Mouse (Mus musculus) midbrain, embryonic 13.5 days (tissue): ENCODE measurements around the gene Olfr1387. TPM values are rescaled to one million over a fixed set of nuclear protein-coding genes. Genes with fewer than 3 reads are reported as not detected.

Source experiments
- polyA plus RNA-seq: library from polyadenylated mRNA; unstranded; fragments of >200 nt; fragmentation: Nextera tagmentation; extraction: Ambion mirVana; gene quantifications from 2 replicates; pipeline ENCODE4 v1.2.1, GENCODE M21; 2015

Olfr1387 gene
- polyA plus RNA-seq, 1 experiment from 2014 or later: not detected

Other genes with a start within 250 kb of the Olfr1387 start
- 29.3 and 32.1 TPM in 2 replicates for gene Mgat1, start 211.2 kb upstream of the Olfr1387 start, polyA plus RNA-seq
- 0.15 TPM in 1 of 2 replicates, not detected in the other for gene Olfr1393, start 177.0 kb upstream of the Olfr1387 start, polyA plus RNA-seq
- gene Olfr1392, start 170.1 kb upstream of the Olfr1387 start, polyA plus RNA-seq: not detected in 2 replicates
- not detected in 2 replicates for gene Olfr10, start 150.6 kb upstream of the Olfr1387 start, polyA plus RNA-seq
- not detected in 2 replicates for gene Olfr1391, start 132.6 kb upstream of the Olfr1387 start, polyA plus RNA-seq
- not detected in 2 replicates for gene Olfr1390, start 120.2 kb upstream of the Olfr1387 start, polyA plus RNA-seq
- gene Olfr1389, start 32.3 kb upstream of the Olfr1387 start, polyA plus RNA-seq: not detected in 2 replicates
- not detected in 2 replicates for gene Olfr1388, start 18.7 kb upstream of the Olfr1387 start, polyA plus RNA-seq
- gene Olfr1386, start 9.7 kb downstream of the Olfr1387 start, polyA plus RNA-seq: not detected in 2 replicates
- gene Olfr1385, start 33.7 kb downstream of the Olfr1387 start, polyA plus RNA-seq: not detected in 2 replicates
- gene Olfr1384, start 51.4 kb downstream of the Olfr1387 start, polyA plus RNA-seq: not detected in 2 replicates
- gene Olfr1383, start 64.3 kb downstream of the Olfr1387 start, polyA plus RNA-seq: not detected in 2 replicates
- not detected in 2 replicates for gene Olfr1382, start 72.9 kb downstream of the Olfr1387 start, polyA plus RNA-seq
- not detected in 2 replicates for gene Olfr1381, start 88.1 kb downstream of the Olfr1387 start, polyA plus RNA-seq
- not detected in 2 replicates for gene Olfr1380, start 101.5 kb downstream of the Olfr1387 start, polyA plus RNA-seq
- gene Flt4, start 153.9 kb downstream of the Olfr1387 start, polyA plus RNA-seq: 1.2 and 1.8 TPM in 2 replicates
- gene Scgb3a1, start 208.3 kb downstream of the Olfr1387 start, polyA plus RNA-seq: not detected in 2 replicates